Comparison of ENCODE assay signal across 8 mouse cellular contexts in genomic region chr17:25876347-25876915, GRCm38 (mm10). TPM values are rescaled to one million over a fixed set of nuclear protein-coding genes. Genes with fewer than 3 reads are reported as not detected.
DNase-seq lines count a peak whose midpoint lies in the region; ATAC-seq and TF ChIP-seq lines count a peak whose summit lies in the region.

No protein-coding gene starts in this region.

- peak overlapping the region; percentile 91 for H3K4me2 ChIP-seq in lung, embryonic 16.5 days (ENCODE audit: low read depth, low read length)
- H3K4me2 ChIP-seq in forebrain, postnatal 0 days (ENCODE audit: low read depth) = peak overlapping the region; percentile 70

- TF ChIP-seq POLR2A in lung, adult 2 months (IDR thresholded peaks at IDR 0.05; ENCODE audit: borderline replicate concordance, extremely low read depth, low read depth, low read length) = no peak
- TF ChIP-seq POLR2A in small intestine, adult 2 months (IDR thresholded peaks at IDR 0.05; ENCODE audit: low read depth, low read length) = no peak

- H3K4me3 ChIP-seq in lung, embryonic 16.5 days (ENCODE audit: low read length) = peak overlapping the region; percentile 87
- no peak overlapping the region for H3K4me3 ChIP-seq in lung, adult 2 months (replicated peaks; ENCODE audit: extremely low read depth, low read depth, low read length)
- H3K4me3 ChIP-seq in forebrain, postnatal 0 days (ENCODE audit: low read depth, low read length) = peak overlapping the region; percentile 69
- peak overlapping the region; percentile 92 for H3K4me3 ChIP-seq in limb, embryonic 10.5 days
- H3K4me3 ChIP-seq in small intestine, adult 2 months (ENCODE audit: low read depth, low read length) = peak overlapping the region; percentile 78

- H3K9ac ChIP-seq in lung, embryonic 16.5 days (ENCODE audit: low read length) = peak overlapping the region; percentile 85
- peak overlapping the region; percentile 89 for H3K9ac ChIP-seq in forebrain, postnatal 0 days

- no peak for TF ChIP-seq CTCF in lung, adult 2 months (IDR thresholded peaks at IDR 0.05; ENCODE audit: insufficient read depth, low read length)
- TF ChIP-seq CTCF in forebrain, postnatal 0 days (IDR thresholded peaks at IDR 0.05; ENCODE audit: low read depth) = no peak
- no peak for TF ChIP-seq CTCF in small intestine, adult 2 months (IDR thresholded peaks at IDR 0.05; ENCODE audit: extremely low read depth, insufficient read length, insufficient replicate concordance, low read depth, low read length)

- H3K9me3 ChIP-seq in lung, embryonic 16.5 days (ENCODE audit: control insufficient read depth, low read length) = no peaks in the 10 kb centered on the region
- H3K9me3 ChIP-seq in forebrain, postnatal 0 days (ENCODE audit: low read length) = no peaks in the 10 kb centered on the region
- no peaks in the 10 kb centered on the region for H3K9me3 ChIP-seq in limb, embryonic 10.5 days (replicated peaks)

- 56% methylated on average over 10 of the region's 10 CpGs for WGBS in lung, embryonic 16.5 days
- WGBS in lung, adult 2 months = 60% methylated on average over 10 of the region's 10 CpGs
- 69% methylated on average over 10 of the region's 10 CpGs for WGBS in forebrain, postnatal 0 days
- 67% methylated on average over 10 of the region's 10 CpGs for WGBS in limb, embryonic 10.5 days
- WGBS in small intestine, adult 2 months = 39% methylated on average over 10 of the region's 10 CpGs

- no peak overlapping the region for H3K27ac ChIP-seq in lung, embryonic 16.5 days (ENCODE audit: low read length)
- peak overlapping the region; percentile 96 for H3K27ac ChIP-seq in forebrain, postnatal 0 days (ENCODE audit: low read depth, low read length)
- peak overlapping the region; percentile 92 for H3K27ac ChIP-seq in limb, embryonic 10.5 days
- 0 out of 2 replicates have a peak overlapping the region, but pooled peaks have one; percentile 65 for H3K27ac ChIP-seq in small intestine, adult 2 months (ENCODE audit: insufficient read depth, low read depth, low read length)

- no peaks in the 10 kb centered on the region for H3K27me3 ChIP-seq in lung, embryonic 16.5 days (ENCODE audit: control insufficient read depth, insufficient read depth, low read depth, low read length)
- H3K27me3 ChIP-seq in forebrain, postnatal 0 days (ENCODE audit: insufficient read depth, low read length) = no peaks in the 10 kb centered on the region
- H3K27me3 ChIP-seq in limb, embryonic 10.5 days (ENCODE audit: low read depth, poor library complexity, severe bottlenecking) = no peaks in the 10 kb centered on the region
- H3K27me3 ChIP-seq in small intestine, adult 2 months (ENCODE audit: control insufficient read depth, insufficient read depth, low read length) = no peaks in the 10 kb centered on the region

- peaks cover 2% of the 10 kb centered on the region; the same call in 1 of the 2 replicates for H3K36me3 ChIP-seq in lung, embryonic 16.5 days (ENCODE audit: control insufficient read depth, insufficient read depth, low read length)
- peaks cover 11% of the 10 kb centered on the region for H3K36me3 ChIP-seq in forebrain, postnatal 0 days (ENCODE audit: insufficient read depth)
- H3K36me3 ChIP-seq in limb, embryonic 10.5 days = peaks cover 36% of the 10 kb centered on the region
- H3K36me3 ChIP-seq in small intestine, adult 2 months (ENCODE audit: control insufficient read depth, insufficient read depth, low read length) = peaks cover 8% of the 10 kb centered on the region; the same call in 1 of the 2 replicates

- no peak for DNase-seq in lung, adult 2 months
- no peak for DNase-seq in forebrain, postnatal 0 days
- no peak for DNase-seq in limb, embryonic 10.5 days (ENCODE audit: low spot score)
- DNase-seq in layer of hippocampus, postnatal 25 days (ENCODE audit: extremely low spot score in 1 of 2, low spot score in 1 of 2) = no peak
- DNase-seq in T-cell, adult 2 months (ENCODE audit: low spot score) = no peak
- no peak for DNase-seq in cerebellum, adult 9-10 months

- no peak for ATAC-seq in lung, embryonic 16.5 days (ENCODE audit: low read depth)
- no peak for ATAC-seq in forebrain, postnatal 0 days

- peaks cover 19% of the 10 kb centered on the region for H3K4me1 ChIP-seq in lung, embryonic 16.5 days (replicated peaks; ENCODE audit: control insufficient read depth, insufficient read depth, low read length)
- peaks cover 3% of the 10 kb centered on the region for H3K4me1 ChIP-seq in lung, adult 2 months (ENCODE audit: control insufficient read depth, insufficient read depth, low read length)
- peaks cover 12% of the 10 kb centered on the region; the same call in 1 of the 2 replicates for H3K4me1 ChIP-seq in forebrain, postnatal 0 days (ENCODE audit: insufficient read depth)
- H3K4me1 ChIP-seq in limb, embryonic 10.5 days = peaks cover 71% of the 10 kb centered on the region
- peaks cover 10% of the 10 kb centered on the region for H3K4me1 ChIP-seq in small intestine, adult 2 months (ENCODE audit: control insufficient read depth, insufficient read depth, insufficient read length, low read length)

RNA-seq across cellular contexts. Expression of gene Mettl26, which starts 1.6 kb away (rescaled TPM):
- polyA plus RNA-seq in lung, embryonic 16.5 days (2015; fragmentation: Nextera tagmentation; extraction: Ambion mirVana) = 54.2 and 58.4 TPM in 2 replicates
- polyA plus RNA-seq in lung, adult 2 months (2012; rRNA removed) = 78.1 and 103 TPM in 2 replicates
- 37.0 and 41.7 TPM in 2 replicates for total RNA-seq in forebrain, postnatal 0 days (2014; rRNA removed)
- polyA plus RNA-seq in forebrain, postnatal 0 days (2015; fragmentation: Nextera tagmentation; extraction: Ambion mirVana) = 43.1 and 62.2 TPM in 2 replicates
- polyA plus RNA-seq in limb, embryonic 10.5 days (2016; fragmentation: Nextera tagmentation; extraction: Ambion mirVana) = 69.3 and 69.6 TPM in 2 replicates
- polyA plus RNA-seq in small intestine, adult 2 months (2012; rRNA removed) = 149 and 196 TPM in 2 replicates
- total RNA-seq in layer of hippocampus, postnatal 25 days (2021) = 10 to 100 TPM; 39.2 to 40.1 TPM

RNA-seq across cellular contexts. Expression of gene Wfikkn1, which starts 4.2 kb away (rescaled TPM):
- polyA plus RNA-seq in lung, embryonic 16.5 days (2015; fragmentation: Nextera tagmentation; extraction: Ambion mirVana) = 0.43 and 0.50 TPM in 2 replicates
- polyA plus RNA-seq in lung, adult 2 months (2012; rRNA removed) = 1.0 and 1.4 TPM in 2 replicates
- 0.23 and 1.5 TPM in 2 replicates for total RNA-seq in forebrain, postnatal 0 days (2014; rRNA removed)
- 0.28 and 0.29 TPM in 2 replicates for polyA plus RNA-seq in forebrain, postnatal 0 days (2015; fragmentation: Nextera tagmentation; extraction: Ambion mirVana)
- 2.6 and 5.6 TPM in 2 replicates for polyA plus RNA-seq in limb, embryonic 10.5 days (2016; fragmentation: Nextera tagmentation; extraction: Ambion mirVana)
- polyA plus RNA-seq in small intestine, adult 2 months (2012; rRNA removed) = 0.72 and 2.6 TPM in 2 replicates
- total RNA-seq in layer of hippocampus, postnatal 25 days (2021) = 1 to 10 TPM; 2.0 TPM

RNA-seq across cellular contexts. Expression of gene Mcrip2, which starts 7.9 kb away (rescaled TPM):
- polyA plus RNA-seq in lung, embryonic 16.5 days (2015; fragmentation: Nextera tagmentation; extraction: Ambion mirVana) = 20.6 and 21.6 TPM in 2 replicates
- polyA plus RNA-seq in lung, adult 2 months (2012; rRNA removed) = 22.7 and 31.1 TPM in 2 replicates
- 10.3 and 16.5 TPM in 2 replicates for total RNA-seq in forebrain, postnatal 0 days (2014; rRNA removed)
- polyA plus RNA-seq in forebrain, postnatal 0 days (2015; fragmentation: Nextera tagmentation; extraction: Ambion mirVana) = 32.5 and 37.1 TPM in 2 replicates
- 13.6 and 22.0 TPM in 2 replicates for polyA plus RNA-seq in limb, embryonic 10.5 days (2016; fragmentation: Nextera tagmentation; extraction: Ambion mirVana)
- 84.8 and 111 TPM in 2 replicates for polyA plus RNA-seq in small intestine, adult 2 months (2012; rRNA removed)
- 10 to 100 TPM; 22.4 to 25.3 TPM for total RNA-seq in layer of hippocampus, postnatal 25 days (2021)

RNA-seq across cellular contexts. Expression of gene Wdr90, which starts 15.1 kb away (rescaled TPM):
- 32.6 and 33.4 TPM in 2 replicates for polyA plus RNA-seq in lung, embryonic 16.5 days (2015; fragmentation: Nextera tagmentation; extraction: Ambion mirVana)
- polyA plus RNA-seq in lung, adult 2 months (2012; rRNA removed) = 35.7 and 40.3 TPM in 2 replicates
- total RNA-seq in forebrain, postnatal 0 days (2014; rRNA removed) = 29.8 and 40.2 TPM in 2 replicates
- polyA plus RNA-seq in forebrain, postnatal 0 days (2015; fragmentation: Nextera tagmentation; extraction: Ambion mirVana) = 8.0 and 13.2 TPM in 2 replicates
- 45.5 and 46.2 TPM in 2 replicates for polyA plus RNA-seq in limb, embryonic 10.5 days (2016; fragmentation: Nextera tagmentation; extraction: Ambion mirVana)
- polyA plus RNA-seq in small intestine, adult 2 months (2012; rRNA removed) = 8.3 and 13.3 TPM in 2 replicates
- 10 to 100 TPM; 14.8 to 21.0 TPM for total RNA-seq in layer of hippocampus, postnatal 25 days (2021)

RNA-seq across cellular contexts. Expression of gene Rhot2, which starts 31.8 kb away (rescaled TPM):
- polyA plus RNA-seq in lung, embryonic 16.5 days (2015; fragmentation: Nextera tagmentation; extraction: Ambion mirVana) = 18.3 and 18.6 TPM in 2 replicates
- polyA plus RNA-seq in lung, adult 2 months (2012; rRNA removed) = 59.6 and 61.2 TPM in 2 replicates
- total RNA-seq in forebrain, postnatal 0 days (2014; rRNA removed) = 35.4 and 53.1 TPM in 2 replicates
- polyA plus RNA-seq in forebrain, postnatal 0 days (2015; fragmentation: Nextera tagmentation; extraction: Ambion mirVana) = 8.1 and 11.3 TPM in 2 replicates
- polyA plus RNA-seq in limb, embryonic 10.5 days (2016; fragmentation: Nextera tagmentation; extraction: Ambion mirVana) = 30.8 and 32.6 TPM in 2 replicates
- 54.9 and 87.5 TPM in 2 replicates for polyA plus RNA-seq in small intestine, adult 2 months (2012; rRNA removed)
- 100 to 1,000 TPM in 1 of 2 experiments, 10 to 100 TPM in 1; 95.2 to 107 TPM for total RNA-seq in layer of hippocampus, postnatal 25 days (2021)
